In genomic region chr4:57883520-57884421, GRCm38 (mm10) we compare ENCODE assay signal across 10 mouse cellular contexts. TPM values are rescaled to one million over a fixed set of nuclear protein-coding genes. Genes with fewer than 3 reads are reported as not detected.
DNase-seq lines count a peak whose midpoint lies in the region; ATAC-seq lines count a peak whose summit lies in the region.
"Had no signal": no experiment of that assay in that cellular context is flagged by ENCODE, and none has a peak within 500 bp of the region (broad histone marks: within the 10 kb centered on the region; RNA-seq: fewer than 3 reads in every experiment).

No protein-coding gene starts in this region.

- no peak overlapping the region for H3K4me2 ChIP-seq in heart, embryonic 15.5 days
- no peak overlapping the region for H3K4me2 ChIP-seq in stomach, embryonic 16.5 days (ENCODE audit: low read depth, low read length)

- peak; percentile 23 for DNase-seq in gastrocnemius, postnatal 14 days
- DNase-seq in gastrocnemius, postnatal 25 days = no peak
- peak; percentile 25 for DNase-seq in right cerebral cortex, postnatal 14 days
- no peak for DNase-seq in right cerebral cortex, postnatal 25 days
- DNase-seq in frontal cortex, adult 2 months (ENCODE audit: extremely low spot score in 1 of 2, low spot score in 1 of 2) = no peak
- no peak for DNase-seq in embryo, embryonic 9.5 days (ENCODE audit: extremely low spot score)
- DNase-seq: cerebellum, adult 2 months; lung, adult 2 months had no signal

- WGBS in heart, embryonic 15.5 days = 46% methylated on average over 7 of the region's 7 CpGs
- 62% methylated on average over 7 of the region's 7 CpGs for WGBS in stomach, embryonic 16.5 days

- peak; percentile 30; the same call in 1 of the 2 replicates for ATAC-seq in heart, embryonic 15.5 days (replicated peaks; ENCODE audit: insufficient number of reproducible peaks, insufficient read depth, low FRiP score, low read depth)
- ATAC-seq in stomach, embryonic 16.5 days (ENCODE audit: insufficient read depth, low FRiP score) = peak; percentile 48; the same call in 1 of the 2 replicates

- intact Hi-C loops in gastrocnemius, postnatal 14 days (cut with DNase I; ENCODE audit: low total_unique reads) = loop anchor here (2.0 to 10.0 kb wide), 2 partner anchors 89 to 213 kb away; no protein-coding TSS in a partner anchor

- H3K9ac ChIP-seq in heart, embryonic 15.5 days = no peak overlapping the region
- no peak overlapping the region for H3K9ac ChIP-seq in stomach, embryonic 16.5 days (ENCODE audit: low read length)

- H3K27ac ChIP-seq in heart, embryonic 15.5 days = peak overlapping the region; percentile 70
- H3K27ac ChIP-seq in stomach, embryonic 16.5 days (ENCODE audit: low read length) = no peak overlapping the region

- H3K4me3 ChIP-seq in heart, embryonic 15.5 days = no peak overlapping the region
- H3K4me3 ChIP-seq in stomach, embryonic 16.5 days (replicated peaks; ENCODE audit: low read length) = no peak overlapping the region

- no peaks in the 10 kb centered on the region for H3K27me3 ChIP-seq in heart, embryonic 15.5 days
- no peaks in the 10 kb centered on the region for H3K27me3 ChIP-seq in stomach, embryonic 16.5 days (ENCODE audit: control insufficient read depth, insufficient read depth, low read length)

- H3K36me3 ChIP-seq in heart, embryonic 15.5 days = 0 out of 2 replicates have a peak, but pooled peaks cover 4% of the 10 kb centered on the region
- no peaks in the 10 kb centered on the region for H3K36me3 ChIP-seq in stomach, embryonic 16.5 days (ENCODE audit: control insufficient read depth, insufficient read depth, low read length)

- no peaks in the 10 kb centered on the region for H3K9me3 ChIP-seq in heart, embryonic 15.5 days (replicated peaks)
- no peaks in the 10 kb centered on the region for H3K9me3 ChIP-seq in stomach, embryonic 16.5 days (replicated peaks; ENCODE audit: control insufficient read depth, low read length)

- H3K4me1 ChIP-seq in heart, embryonic 15.5 days (replicated peaks) = peaks cover 54% of the 10 kb centered on the region
- H3K4me1 ChIP-seq in stomach, embryonic 16.5 days (ENCODE audit: control insufficient read depth, insufficient read depth, low read length) = peaks cover 17% of the 10 kb centered on the region

RNA-seq across cellular contexts. Expression of gene D630039A03Rik, which starts 32.3 kb away (rescaled TPM):
- not detected for total RNA-seq in gastrocnemius, postnatal 14 days (2021)
- not detected for total RNA-seq in gastrocnemius, postnatal 25 days (2021)
- polyA plus RNA-seq in heart, embryonic 15.5 days (2015; fragmentation: Nextera tagmentation; extraction: Ambion mirVana) = 0.06 and 0.38 TPM in 2 replicates
- polyA plus RNA-seq in stomach, embryonic 16.5 days (2015; fragmentation: Nextera tagmentation; extraction: Ambion mirVana) = 11.9 and 13.8 TPM in 2 replicates
- polyA plus RNA-seq in frontal cortex, adult 2 months (2012; rRNA removed) = 0.32 and 0.38 TPM in 2 replicates

Comparison
In these comparisons a context has a peak if more than half of its experiments do, and no peak if none do; other contexts are left out.
1. DNase-seq: peak in gastrocnemius, postnatal 14 days (single experiment) and right cerebral cortex, postnatal 14 days (single experiment); none in gastrocnemius, postnatal 25 days (single experiment), right cerebral cortex, postnatal 25 days (single experiment), frontal cortex, adult 2 months (0 of 2) and embryo, embryonic 9.5 days (single experiment).